Mouse (Mus musculus): Measurements from ENCODE around the gene Mcat. TPM values are rescaled to one million over a fixed set of nuclear protein-coding genes. Genes with fewer than 3 reads are reported as not detected.

The Mcat gene
- polyA plus RNA-seq, 1 experiment from 2014 or later, result 48.4 TPM

- Histone ChIP-seq H3K27ac (no peak overlapping the region), H3K9me3 (no peaks in the 10 kb centered on the region), H3K4me3 (no peak overlapping the region), H3K36me3 (peaks cover 34% of the 10 kb centered on the region), H3K27me3 (ENCODE audit: insufficient read depth, poor library complexity, severe bottlenecking) (no peaks in the 10 kb centered on the region), H3K4me1 (replicated peaks) (no peaks in the 10 kb centered on the region)
- DNase-seq (ENCODE audit: low spot score), result no peak
- WGBS, result 92% methylated on average over 5 of the region's 5 CpGs
These were observed 8.0 kb upstream of the Mcat start for GRCm38 (mm10) chr15:83571636-83572035.

GRCm38 (mm10) chr15:83570641-83571040 is 7.1 kb upstream of the Mcat start:
- WGBS, result 71% methylated on average over 2 of the region's 2 CpGs
- no peak for DNase-seq (ENCODE audit: low spot score)
- Histone ChIP-seq H3K27ac (no peak overlapping the region), H3K27me3 (ENCODE audit: insufficient read depth, poor library complexity, severe bottlenecking) (no peaks in the 10 kb centered on the region), H3K9me3 (no peaks in the 10 kb centered on the region), H3K4me1 (replicated peaks) (no peaks in the 10 kb centered on the region), H3K4me3 (no peak overlapping the region), H3K36me3 (peaks cover 24% of the 10 kb centered on the region)

- H3K27me3 ChIP-seq (ENCODE audit: insufficient read depth, poor library complexity, severe bottlenecking), result no peaks in the 10 kb centered on the region
- WGBS, result 54% methylated on average over 11 of the region's 11 CpGs
- no peak overlapping the region for H3K4me3 ChIP-seq
- no peak for DNase-seq (ENCODE audit: low spot score)
- no peaks in the 10 kb centered on the region for H3K9me3 ChIP-seq
- H3K4me1 ChIP-seq (replicated peaks), result no peaks in the 10 kb centered on the region
- H3K27ac ChIP-seq, result no peak overlapping the region
- H3K36me3 ChIP-seq, result peaks cover 15% of the 10 kb centered on the region
These were observed 6.1 kb upstream of the Mcat start for GRCm38 (mm10) chr15:83569682-83570081.

- no peak overlapping the region for H3K27ac ChIP-seq
- peaks cover 11% of the 10 kb centered on the region for H3K4me1 ChIP-seq (replicated peaks)
- peaks cover under 1% of the 10 kb centered on the region; the same call in 1 of the 2 replicates for H3K27me3 ChIP-seq (ENCODE audit: insufficient read depth, poor library complexity, severe bottlenecking)
- DNase-seq (ENCODE audit: low spot score), result no peak
- H3K36me3 ChIP-seq, result peaks cover 3% of the 10 kb centered on the region; the same call in 1 of the 2 replicates
- no peak overlapping the region for H3K4me3 ChIP-seq
- WGBS, result 94% methylated on average over 5 of the region's 5 CpGs
- no peaks in the 10 kb centered on the region for H3K9me3 ChIP-seq
These were observed 5.0 kb upstream of the Mcat start for GRCm38 (mm10) chr15:83568544-83568943.

- no peaks in the 10 kb centered on the region for H3K36me3 ChIP-seq
- WGBS, result 89% methylated on average over 3 of the region's 3 CpGs
- no peak overlapping the region for H3K4me3 ChIP-seq
- H3K27me3 ChIP-seq (ENCODE audit: insufficient read depth, poor library complexity, severe bottlenecking), result peaks cover 8% of the 10 kb centered on the region
- no peaks in the 10 kb centered on the region for H3K9me3 ChIP-seq
- no peak overlapping the region for H3K27ac ChIP-seq
- DNase-seq (ENCODE audit: low spot score), result no peak
- H3K4me1 ChIP-seq (replicated peaks), result peaks cover 19% of the 10 kb centered on the region
These were observed 4.1 kb upstream of the Mcat start for GRCm38 (mm10) chr15:83567728-83568127.

GRCm38 (mm10) chr15:83566006-83566405 is 2.4 kb upstream of the Mcat start:
- Histone ChIP-seq H3K36me3 (no peaks in the 10 kb centered on the region), H3K27me3 (ENCODE audit: insufficient read depth, poor library complexity, severe bottlenecking) (peaks cover 18% of the 10 kb centered on the region), H3K27ac (no peak overlapping the region), H3K9me3 (no peaks in the 10 kb centered on the region), H3K4me3 (no peak overlapping the region), H3K4me1 (replicated peaks) (peaks cover 22% of the 10 kb centered on the region)
- DNase-seq (ENCODE audit: low spot score), result no peak
- 77% methylated on average over 5 of the region's 5 CpGs for WGBS

- Histone ChIP-seq H3K36me3 (no peaks in the 10 kb centered on the region), H3K4me3 (no peak overlapping the region), H3K4me1 (replicated peaks) (peaks cover 22% of the 10 kb centered on the region), H3K9me3 (no peaks in the 10 kb centered on the region), H3K27ac (no peak overlapping the region), H3K27me3 (ENCODE audit: insufficient read depth, poor library complexity, severe bottlenecking) (peaks cover 18% of the 10 kb centered on the region)
- 91% methylated on average over 3 of the region's 3 CpGs for WGBS
- DNase-seq (ENCODE audit: low spot score), result no peak
These were observed 1.8 kb upstream of the Mcat start for GRCm38 (mm10) chr15:83565434-83565833.

- no peaks in the 10 kb centered on the region for H3K36me3 ChIP-seq
- no peaks in the 10 kb centered on the region for H3K9me3 ChIP-seq
- 2% methylated on average over 27 of the region's 27 CpGs for WGBS
- H3K27ac ChIP-seq, result peak overlapping the region; percentile 81
- peaks cover 18% of the 10 kb centered on the region for H3K27me3 ChIP-seq (ENCODE audit: insufficient read depth, poor library complexity, severe bottlenecking)
- peaks cover 22% of the 10 kb centered on the region for H3K4me1 ChIP-seq (replicated peaks)
- H3K4me3 ChIP-seq, result peak overlapping the region; percentile 59
- peak; percentile 64 for DNase-seq (ENCODE audit: low spot score)
These were observed 467 bp upstream of the Mcat start for GRCm38 (mm10) chr15:83563857-83564651.

GRCm38 (mm10) chr15:83562626-83563270 is 839 bp downstream of the Mcat start:
- Histone ChIP-seq H3K9me3 (no peaks in the 10 kb centered on the region), H3K27me3 (ENCODE audit: insufficient read depth, poor library complexity, severe bottlenecking) (peaks cover 18% of the 10 kb centered on the region), H3K4me1 (replicated peaks) (peaks cover 22% of the 10 kb centered on the region), H3K36me3 (no peaks in the 10 kb centered on the region), H3K27ac (no peak overlapping the region), H3K4me3 (peak overlapping the region; percentile 59)
- 32% methylated on average over 15 of the region's 15 CpGs for WGBS
- peak; percentile 21 for DNase-seq (ENCODE audit: low spot score)

GRCm38 (mm10) chr15:83560941-83561477 is 2.6 kb downstream of the Mcat start:
- WGBS, result 59% methylated on average over 5 of the region's 5 CpGs
- H3K36me3 ChIP-seq, result no peaks in the 10 kb centered on the region
- peaks cover 18% of the 10 kb centered on the region for H3K27me3 ChIP-seq (ENCODE audit: insufficient read depth, poor library complexity, severe bottlenecking)
- no peak for DNase-seq (ENCODE audit: low spot score)
- peaks cover 23% of the 10 kb centered on the region for H3K4me1 ChIP-seq (replicated peaks)
- H3K27ac ChIP-seq, result no peak overlapping the region
- H3K9me3 ChIP-seq, result no peaks in the 10 kb centered on the region
- no peak overlapping the region for H3K4me3 ChIP-seq

- Histone ChIP-seq H3K4me3 (peak overlapping the region; percentile 77), H3K27ac (peak overlapping the region; percentile 96), H3K9me3 (no peaks in the 10 kb centered on the region), H3K27me3 (ENCODE audit: insufficient read depth, poor library complexity, severe bottlenecking) (no peaks in the 10 kb centered on the region), H3K36me3 (peaks cover 32% of the 10 kb centered on the region), H3K4me1 (replicated peaks) (peaks cover 16% of the 10 kb centered on the region)
- DNase-seq (ENCODE audit: low spot score), result peak; percentile 90
- under 1% methylated on average over 74 of the region's 74 CpGs for WGBS
These were observed 8.2 kb downstream of the Mcat start for GRCm38 (mm10) chr15:83555161-83555974.

- no peak overlapping the region for H3K27ac ChIP-seq
- H3K27me3 ChIP-seq (ENCODE audit: insufficient read depth, poor library complexity, severe bottlenecking), result no peaks in the 10 kb centered on the region
- H3K36me3 ChIP-seq, result peaks cover 47% of the 10 kb centered on the region
- peaks cover 16% of the 10 kb centered on the region for H3K4me1 ChIP-seq (replicated peaks)
- H3K9me3 ChIP-seq, result no peaks in the 10 kb centered on the region
- H3K4me3 ChIP-seq, result no peak overlapping the region
- DNase-seq (ENCODE audit: low spot score), result no peak
These were observed 9.8 kb downstream of the Mcat start for GRCm38 (mm10) chr15:83553831-83554230.
